ENCODE assay signal across 27 mouse cellular contexts in genomic region chr12:12893986-12894385, GRCm38 (mm10).
"Had no signal": no experiment of that assay in that cellular context is flagged by ENCODE, and none has a peak within 500 bp of the region (broad histone marks: within the 10 kb centered on the region; RNA-seq: fewer than 3 reads in every experiment).

No protein-coding gene starts in this region.

- H3K9me3 ChIP-seq: embryonic facial prominence, embryonic 10.5 days; embryonic facial prominence, embryonic 12.5 days; embryonic facial prominence, embryonic 13.5 days; embryonic facial prominence, embryonic 15.5 days; forebrain, embryonic 10.5 days; forebrain, embryonic 12.5 days; forebrain, embryonic 13.5 days; forebrain, embryonic 15.5 days; heart, embryonic 10.5 days had no signal

- H3K4me2 ChIP-seq: embryonic facial prominence, embryonic 12.5 days; embryonic facial prominence, embryonic 13.5 days; embryonic facial prominence, embryonic 15.5 days; forebrain, embryonic 12.5 days; forebrain, embryonic 13.5 days; forebrain, embryonic 15.5 days; heart, embryonic 11.5 days had no signal

- H3K27ac ChIP-seq: embryonic facial prominence, embryonic 10.5 days; embryonic facial prominence, embryonic 12.5 days; embryonic facial prominence, embryonic 13.5 days; embryonic facial prominence, embryonic 15.5 days; forebrain, embryonic 10.5 days; forebrain, embryonic 12.5 days; forebrain, embryonic 13.5 days; forebrain, embryonic 15.5 days; gastrocnemius, adult 2 months; heart, adult 2 months; heart, embryonic 10.5 days had no signal

- ATAC-seq: forebrain, embryonic 13.5 days; forebrain, embryonic 14.5 days; forebrain, embryonic 15.5 days; forebrain, embryonic 16.5 days; forebrain, postnatal 0 days had no signal

- H3K4me1 ChIP-seq: embryonic facial prominence, embryonic 12.5 days; embryonic facial prominence, embryonic 15.5 days; forebrain, embryonic 12.5 days; forebrain, embryonic 15.5 days; heart, embryonic 10.5 days had no signal

- DNase-seq: cerebellum, postnatal 10 days; cerebellum, postnatal 14 days; cerebellum, postnatal 25 days; cerebellum, postnatal 36 days; embryo, embryonic 11 days; forebrain, postnatal 0 days; gastrocnemius, adult 2 months; gastrocnemius, postnatal 10 days; gastrocnemius, postnatal 14 days; gastrocnemius, postnatal 25 days; gastrocnemius, postnatal 36 days; heart, adult 11 months; heart, adult 18-20 months; heart, adult 2 months had no signal

- H3K9ac ChIP-seq: embryonic facial prominence, embryonic 12.5 days; embryonic facial prominence, embryonic 13.5 days; embryonic facial prominence, embryonic 15.5 days; forebrain, embryonic 12.5 days; forebrain, embryonic 13.5 days; forebrain, embryonic 15.5 days; forebrain, postnatal 0 days had no signal

- H3K36me3 ChIP-seq: embryonic facial prominence, embryonic 10.5 days; embryonic facial prominence, embryonic 12.5 days; embryonic facial prominence, embryonic 13.5 days; embryonic facial prominence, embryonic 15.5 days; forebrain, embryonic 10.5 days; forebrain, embryonic 12.5 days; forebrain, embryonic 15.5 days; heart, embryonic 10.5 days had no signal

- H3K4me3 ChIP-seq: embryonic facial prominence, embryonic 10.5 days; embryonic facial prominence, embryonic 12.5 days; embryonic facial prominence, embryonic 13.5 days; embryonic facial prominence, embryonic 15.5 days; erythroblast, embryonic 14.5 days; forebrain, embryonic 10.5 days; forebrain, embryonic 12.5 days; forebrain, embryonic 13.5 days; forebrain, embryonic 15.5 days; gastrocnemius, adult 2 months; heart, adult 2 months; heart, embryonic 10.5 days had no signal

- H3K27me3 ChIP-seq: embryonic facial prominence, embryonic 12.5 days; embryonic facial prominence, embryonic 13.5 days; embryonic facial prominence, embryonic 15.5 days; forebrain, embryonic 12.5 days; forebrain, embryonic 13.5 days; forebrain, embryonic 15.5 days had no signal
